Mouse (Mus musculus): ENCODE measurements around the gene Abcg4. TPM values are rescaled to one million over a fixed set of nuclear protein-coding genes. Genes with fewer than 3 reads are reported as not detected.
"Not testable (repeated sequence)": the region's sequence is repeated elsewhere in the genome, so short reads cannot be mapped to it uniquely, and the experiment has no call there.

Gene Abcg4
- total RNA-seq, 1 experiment from 2014 or later, result 4.8 TPM

- ATAC-seq (replicated peaks; ENCODE audit: low read depth, poor library complexity, severe bottlenecking), result peak; percentile 89
Observed at GRCm38 (mm10) chr9:44319887-44320798, 31.7 kb upstream of the Abcg4 start, which contains the start of gene C2cd2l. Gene C2cd2l, minus strand, starts transcription at chr9:44320285.

DNA sequence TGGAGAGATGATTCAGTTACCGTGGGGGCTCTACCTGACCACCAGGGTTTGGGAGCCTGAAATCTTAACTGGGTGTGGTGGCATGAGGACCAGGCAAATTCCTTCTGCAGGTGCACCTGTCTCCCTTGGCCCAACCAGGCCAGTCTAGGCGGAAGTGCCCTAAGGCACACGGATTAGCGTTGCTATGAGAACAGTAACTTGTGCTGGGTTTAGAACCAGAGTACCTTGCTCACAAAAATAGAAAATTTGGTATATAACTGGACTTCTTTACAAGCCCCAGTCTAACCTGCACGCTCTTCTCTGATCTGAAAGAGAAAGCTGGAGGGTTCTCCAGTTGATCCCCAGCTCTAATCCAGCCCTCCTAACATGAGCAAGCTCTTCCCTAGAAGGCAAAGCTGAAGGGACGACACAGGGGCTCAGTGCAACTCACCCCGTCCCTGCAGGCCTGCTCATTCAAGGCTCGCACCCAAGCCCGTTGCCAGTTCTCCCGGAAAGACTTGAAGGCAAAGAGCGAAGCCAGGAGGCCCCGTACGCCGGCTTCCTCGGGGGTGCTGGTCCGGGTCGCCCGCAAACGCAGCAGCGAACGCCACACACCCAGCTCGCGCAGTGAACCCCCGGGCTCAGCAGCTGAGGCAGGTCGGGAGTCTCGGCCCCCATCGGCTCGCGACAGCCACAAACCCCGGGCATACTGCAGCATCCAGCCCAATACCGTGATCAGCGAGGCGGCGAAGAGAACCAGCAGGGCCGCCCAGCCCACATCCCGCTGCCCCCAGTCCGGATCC is 30.9 kb upstream of the Abcg4 start:
- no peak; the same call in 1 of the 2 replicates for ATAC-seq (replicated peaks; ENCODE audit: low read depth, poor library complexity, severe bottlenecking)

DNA sequence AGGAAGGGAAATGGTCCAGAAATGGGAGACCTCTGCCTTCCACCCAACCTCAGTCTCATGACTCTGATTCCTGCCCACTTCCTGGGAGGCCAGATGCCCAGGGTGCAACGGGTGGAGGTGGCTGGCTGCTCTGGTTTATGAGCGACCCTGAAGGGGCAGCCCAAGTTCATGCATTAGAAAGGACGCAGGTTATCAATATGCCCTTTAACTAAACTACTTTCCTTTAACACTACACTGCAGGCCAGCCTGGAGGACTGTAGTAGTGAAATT is 30.3 kb upstream of the Abcg4 start:
- no peak for ATAC-seq (replicated peaks; ENCODE audit: low read depth, poor library complexity, severe bottlenecking)

- no peak for ATAC-seq (replicated peaks; ENCODE audit: low read depth, poor library complexity, severe bottlenecking)
Observed at GRCm38 (mm10) chr9:44318076-44318825, 29.8 kb upstream of the Abcg4 start.

DNA sequence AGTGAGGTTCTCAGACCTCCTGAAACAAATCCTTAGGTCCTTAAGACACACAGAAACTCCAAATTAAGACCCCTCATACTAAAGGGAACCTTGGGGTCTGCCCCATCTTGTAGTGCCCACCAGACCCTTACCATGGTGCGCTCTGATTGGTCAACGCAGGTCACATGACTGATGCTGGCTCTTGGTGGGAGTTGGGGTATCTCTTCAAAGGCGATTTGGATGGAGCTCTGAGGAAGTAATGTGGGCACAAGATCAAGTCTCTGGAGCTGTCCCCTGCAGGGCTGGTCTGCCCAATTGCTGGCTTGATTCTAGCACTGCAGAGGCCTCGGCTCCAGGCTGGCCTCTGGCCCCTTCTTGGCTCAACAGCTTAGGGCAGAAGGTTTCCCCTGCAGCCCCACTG is 29.0 kb upstream of the Abcg4 start:
- no peak for ATAC-seq (replicated peaks; ENCODE audit: low read depth, poor library complexity, severe bottlenecking)

- no peak for ATAC-seq (replicated peaks; ENCODE audit: low read depth, poor library complexity, severe bottlenecking)
Observed at GRCm38 (mm10) chr9:44314910-44315309, 26.5 kb upstream of the Abcg4 start.

DNA sequence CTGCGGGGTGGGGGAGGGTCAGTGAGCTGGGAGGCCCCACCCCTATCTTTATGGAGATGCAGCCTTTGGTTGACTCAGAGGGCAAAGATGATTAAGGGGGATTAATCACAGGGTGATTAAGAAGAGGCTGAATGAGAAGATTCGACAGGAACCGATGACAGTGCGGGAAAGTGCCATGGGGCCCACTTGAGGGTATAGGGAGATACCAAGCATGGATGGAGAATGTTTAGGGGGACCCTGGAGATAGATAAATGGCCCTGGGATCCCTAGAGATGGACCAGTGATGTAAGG is 25.8 kb upstream of the Abcg4 start:
- no peak for ATAC-seq (replicated peaks; ENCODE audit: low read depth, poor library complexity, severe bottlenecking)

- no peak for ATAC-seq (replicated peaks; ENCODE audit: low read depth, poor library complexity, severe bottlenecking)
Observed at GRCm38 (mm10) chr9:44313476-44314256, 25.3 kb upstream of the Abcg4 start.

DNA sequence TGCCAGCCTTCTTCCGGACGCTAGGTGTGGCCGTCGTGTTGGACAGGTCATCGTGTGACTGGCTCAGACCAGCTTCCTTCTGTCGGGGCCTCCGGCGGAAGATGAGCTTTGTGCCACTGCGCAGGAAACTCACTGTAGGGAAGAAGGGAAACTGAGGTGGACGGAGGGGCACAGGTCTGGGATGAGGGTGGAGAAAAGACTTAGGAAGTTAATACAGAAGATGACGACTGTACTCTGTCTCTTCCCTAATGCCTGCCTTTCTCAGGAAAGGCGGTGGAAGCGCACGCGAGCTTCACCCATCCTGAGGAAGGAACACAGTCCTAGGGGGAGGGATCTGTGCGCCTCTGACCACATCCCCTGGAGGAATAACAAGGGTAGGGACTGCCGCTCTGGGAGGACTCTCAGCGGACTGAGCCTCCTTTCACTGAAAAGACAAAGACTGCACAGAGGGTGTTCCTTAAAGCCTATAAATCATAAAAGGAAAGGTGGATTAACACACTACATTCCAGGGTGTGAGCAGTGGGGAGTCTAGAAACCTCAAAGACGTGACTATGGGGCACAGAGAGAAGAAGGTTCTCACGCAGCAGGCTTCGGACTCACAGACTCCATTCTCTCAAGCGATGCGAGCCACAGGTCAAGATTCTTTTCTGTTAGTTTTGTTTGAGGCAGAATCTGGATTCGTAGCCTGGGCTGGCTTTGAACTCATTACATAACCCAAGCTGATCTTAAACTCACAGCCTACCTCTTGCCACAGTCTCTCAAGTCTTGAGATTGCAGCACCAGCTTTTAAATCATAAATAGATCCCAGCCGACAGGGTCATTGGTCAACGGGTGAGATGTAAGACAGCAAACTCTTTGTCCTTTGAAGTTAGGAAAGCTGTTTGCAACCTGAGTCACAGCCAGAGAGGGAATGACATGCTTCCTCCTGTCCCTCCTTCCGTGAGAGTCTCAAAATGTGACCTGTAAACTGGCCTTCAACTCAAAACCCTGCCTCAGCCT is 23.0 kb upstream of the Abcg4 start:
- peak; percentile 81 for ATAC-seq (replicated peaks; ENCODE audit: low read depth, poor library complexity, severe bottlenecking)

- no peak for ATAC-seq (replicated peaks; ENCODE audit: low read depth, poor library complexity, severe bottlenecking)
Observed at GRCm38 (mm10) chr9:44310750-44311135, 22.3 kb upstream of the Abcg4 start.

DNA sequence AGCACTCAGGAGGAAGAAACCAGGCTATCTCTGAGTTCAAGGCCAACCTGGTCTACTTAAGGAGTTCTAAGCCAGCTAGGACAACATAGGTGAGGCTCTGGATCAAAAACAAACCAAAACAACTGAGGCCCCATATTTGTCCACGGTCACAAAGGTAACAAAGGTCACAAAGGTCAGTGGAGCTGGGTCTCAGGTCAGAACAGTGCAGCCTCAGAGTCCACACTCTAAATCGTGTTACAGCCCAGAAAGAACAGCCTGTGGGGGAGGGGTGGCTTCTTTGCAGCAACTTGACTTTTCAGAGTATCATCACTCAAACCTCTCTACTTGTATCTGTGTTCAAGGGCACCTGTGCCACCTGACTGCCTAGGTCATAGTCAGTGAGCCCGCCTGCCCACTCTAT is 21.3 kb upstream of the Abcg4 start:
- ATAC-seq (replicated peaks; ENCODE audit: low read depth, poor library complexity, severe bottlenecking), result no peak

DNA sequence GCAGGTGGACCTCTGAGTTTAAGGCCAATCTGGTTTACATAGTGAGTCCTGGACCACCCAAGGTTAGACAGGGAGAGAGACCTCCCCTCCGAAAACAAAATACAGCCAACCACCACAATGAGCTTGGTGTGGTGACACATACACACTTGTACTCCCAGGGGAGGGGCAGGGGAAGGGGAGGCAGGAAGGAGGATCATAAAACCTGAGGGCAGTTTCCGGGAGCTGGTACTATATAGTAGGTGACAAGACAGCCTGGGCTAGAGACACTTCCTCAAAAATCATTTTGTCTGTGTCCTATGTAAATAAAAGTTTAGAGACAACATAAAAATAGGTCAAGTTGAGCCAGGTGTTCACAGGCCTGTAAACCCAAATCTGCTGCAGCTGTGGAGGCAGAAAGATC is 18.8 kb upstream of the Abcg4 start:
- ATAC-seq (replicated peaks; ENCODE audit: low read depth, poor library complexity, severe bottlenecking), result no peak

DNA sequence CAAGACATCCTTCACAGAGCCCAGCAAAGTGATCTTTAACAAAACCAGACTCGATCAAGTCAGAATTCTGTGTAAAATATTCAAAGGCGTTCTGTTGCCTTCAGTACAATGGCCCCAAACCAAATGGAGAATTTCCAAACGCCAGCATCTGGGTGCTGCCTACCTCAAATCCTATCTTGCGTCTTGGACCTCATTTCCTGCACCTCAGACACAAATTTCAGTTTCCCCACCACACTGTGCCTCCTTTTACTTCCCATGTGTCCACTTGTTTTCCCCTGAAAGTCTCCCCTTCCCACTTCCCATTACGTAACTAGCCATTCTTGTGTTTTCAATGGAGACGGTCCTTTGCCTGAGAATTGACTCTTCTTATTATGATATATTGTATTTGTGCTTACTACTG is 18.1 kb upstream of the Abcg4 start:
- ATAC-seq (replicated peaks; ENCODE audit: low read depth, poor library complexity, severe bottlenecking), result no peak

- peak; percentile 100 for ATAC-seq (replicated peaks; ENCODE audit: low read depth, poor library complexity, severe bottlenecking)
Observed at GRCm38 (mm10) chr9:44305466-44306079, 17.2 kb upstream of the Abcg4 start, which contains the start of gene Hinfp. Gene Hinfp, minus strand, starts transcription at chr9:44305671.

DNA sequence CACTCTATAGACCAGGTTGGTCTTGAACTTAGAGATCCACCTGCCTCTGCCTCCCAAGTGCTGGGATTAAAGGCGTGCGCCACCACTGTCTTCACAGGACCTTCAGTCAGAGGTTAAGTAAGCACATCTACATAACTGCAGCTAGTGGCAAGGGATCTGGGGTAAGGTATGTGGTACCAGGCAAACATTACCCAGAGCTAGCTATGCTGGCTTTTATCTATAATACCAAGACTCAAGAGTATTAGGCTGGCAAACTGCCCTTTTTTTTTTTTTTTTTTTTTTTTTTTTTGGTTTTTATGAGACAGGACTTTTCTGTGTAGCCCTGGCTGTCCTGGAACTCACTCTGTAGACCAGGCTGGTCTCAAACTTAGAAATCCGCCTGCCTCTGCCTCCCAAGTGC is 11.6 kb upstream of the Abcg4 start:
- not testable (repeated sequence) for ATAC-seq (replicated peaks; ENCODE audit: low read depth, poor library complexity, severe bottlenecking)

DNA sequence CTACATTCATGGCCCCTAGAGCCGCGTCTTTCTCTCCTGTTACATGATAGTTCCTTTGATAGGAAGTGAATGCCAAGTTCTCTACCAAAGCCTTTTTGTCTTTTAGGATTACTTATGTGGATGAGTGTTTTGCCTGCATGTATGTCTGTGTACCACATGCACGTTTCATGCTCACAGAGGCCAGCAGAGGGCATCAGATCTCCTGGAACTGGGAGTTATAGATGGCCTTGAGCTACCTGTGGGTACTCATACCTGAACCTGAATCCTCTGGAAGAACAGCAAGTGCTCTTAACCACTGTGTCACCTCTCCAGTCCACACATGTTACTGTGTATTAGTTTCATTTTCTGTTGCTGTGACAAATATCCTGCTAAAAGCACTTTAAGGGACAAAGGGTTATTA is 4.1 kb upstream of the Abcg4 start:
- ATAC-seq (replicated peaks; ENCODE audit: low read depth, poor library complexity, severe bottlenecking), result no peak

- no peak for ATAC-seq (replicated peaks; ENCODE audit: low read depth, poor library complexity, severe bottlenecking)
Observed at GRCm38 (mm10) chr9:44288959-44289291, 510 bp upstream of the Abcg4 start.

DNA sequence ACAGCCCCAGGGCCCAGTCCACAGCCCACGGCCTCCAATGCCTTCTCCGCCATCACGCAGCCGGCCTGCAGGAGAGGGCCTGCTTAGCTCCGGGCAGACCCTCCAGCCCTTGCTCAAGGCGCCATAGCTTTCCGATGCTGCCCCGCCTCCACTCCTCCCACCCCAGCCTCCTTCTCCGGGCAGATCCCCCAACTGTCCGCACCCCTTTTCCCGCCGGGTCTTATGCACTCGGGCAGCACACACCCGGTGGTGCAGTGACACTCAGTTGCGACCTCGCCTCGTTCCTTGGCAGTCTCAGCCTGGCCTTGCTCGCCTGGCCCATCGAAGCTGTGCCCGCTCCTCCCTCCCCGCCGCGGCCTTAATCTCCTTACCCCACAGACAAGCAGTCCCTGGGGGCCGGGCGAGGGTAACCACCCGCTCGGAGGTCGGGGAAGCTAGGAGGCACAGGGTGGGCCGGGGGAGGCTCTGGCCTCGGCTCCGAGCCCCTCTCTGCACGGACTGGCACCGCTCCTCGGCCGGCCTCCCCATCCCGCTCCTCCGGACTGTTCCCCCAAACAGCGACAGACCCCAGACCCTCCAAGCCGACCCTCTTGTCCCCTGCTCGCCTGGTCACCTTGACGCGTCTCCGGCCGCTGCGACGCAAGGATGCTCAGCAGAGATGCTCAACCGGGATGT is 877 bp downstream of the Abcg4 start:
- ATAC-seq (replicated peaks; ENCODE audit: low read depth, poor library complexity, severe bottlenecking), result peak; percentile 46
